Mouse (Mus musculus) limb, embryonic 10.5 days (tissue): Measurements from ENCODE around the gene Shbg. TPM values are rescaled to one million over a fixed set of nuclear protein-coding genes. Genes with fewer than 3 reads are reported as not detected.
A peak's percentile ranks its signal among the peaks of the same experiment; 100 is the strongest.

Experiments used
- DNase-seq: peaks from one replicate; pipeline ENCODE4 v3.0.0-alpha.2; 2017; ENCODE audit warnings: low spot score
- H3K27ac ChIP-seq: fragments of 300-500 bp; sonication (generic); 2 replicates; pipeline ENCODE4 v1.5.1; 2016; ENCODE audit warnings: mild to moderate bottlenecking
- H3K27me3 ChIP-seq: fragments of 300-500 bp; sonication (generic); 2 replicates; pipeline ENCODE4 v1.6.1; 2016; ENCODE audit warnings: low read depth, mild to moderate bottlenecking; ENCODE audit not compliant: poor library complexity, severe bottlenecking
- H3K36me3 ChIP-seq: fragments of 300-500 bp; sonication (generic); 2 replicates; pipeline ENCODE4 v1.6.1; 2016; ENCODE audit warnings: mild to moderate bottlenecking, moderate library complexity
- H3K4me1 ChIP-seq: fragments of 300-500 bp; sonication (generic); 2 replicates; pipeline ENCODE4 v1.6.1; 2016
- H3K4me3 ChIP-seq: fragments of 300-500 bp; sonication (generic); 2 replicates; pipeline ENCODE4 v1.5.1; 2016; ENCODE audit warnings: mild to moderate bottlenecking, moderate library complexity
- H3K9me3 ChIP-seq: fragments of 300-500 bp; sonication (generic); replicated peaks from 2 replicates; pipeline ENCODE4 v1.6.1; 2016; ENCODE audit warnings: mild to moderate bottlenecking
- WGBS: fragments of 180-500 bp; shearing (Covaris S2); methylation state at CpG from one replicate; pipeline ENCODE4 v1.1.7; 2016; 5-methylcytosine and 5-hydroxymethylcytosine counted together
- polyA plus RNA-seq: library from polyadenylated mRNA; unstranded; fragments of >200 nt; fragmentation: Nextera tagmentation; extraction: Ambion mirVana; gene quantifications from 2 replicates; pipeline ENCODE4 v1.2.1, GENCODE M21; 2016

Shbg gene
- polyA plus RNA-seq: not detected in 2 replicates

DNA sequence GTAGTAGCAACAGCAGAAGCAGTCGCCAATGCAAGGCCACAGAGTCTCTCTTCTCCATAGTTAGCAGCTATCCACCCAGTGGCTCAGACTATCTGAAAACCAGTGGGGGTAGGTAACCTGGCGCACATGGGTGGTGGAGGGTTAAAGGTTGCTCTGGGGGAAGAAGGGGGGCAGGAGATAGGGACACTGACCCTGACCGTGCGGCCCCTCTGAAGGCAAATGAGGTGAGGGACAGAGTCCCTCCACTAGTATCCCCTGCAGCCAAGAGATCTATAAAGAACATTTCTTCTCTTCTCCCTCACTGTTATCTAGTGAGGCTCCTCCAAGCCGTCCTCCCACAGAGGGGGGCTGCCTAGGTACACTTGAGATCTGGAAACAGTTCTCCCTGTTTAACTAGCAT lies at the start of gene Shbg:
TSS of gene Shbg (minus strand) at position 101 of the 400 bp plus-strand sequence.
- H3K27ac ChIP-seq: no peak within 1 kb of the TSS
- 75% methylated on average over 5 of the region's 5 CpGs for WGBS

DNA sequence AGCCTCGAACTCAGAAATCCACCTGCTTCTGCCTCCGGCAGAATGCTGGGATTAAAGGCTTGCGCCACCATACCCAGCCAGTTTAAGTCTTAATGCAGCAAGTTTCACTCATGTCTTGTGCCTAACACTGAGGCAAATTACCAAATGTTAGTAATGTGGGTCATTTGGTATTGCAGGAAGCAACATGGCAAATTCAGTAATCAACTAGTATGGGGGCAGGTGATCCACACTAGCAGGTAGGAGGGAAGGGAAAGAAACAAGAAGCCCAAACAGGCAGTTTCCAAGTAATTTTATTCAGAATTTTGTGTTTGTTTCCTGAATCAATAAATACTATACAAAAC lies 48.9 kb upstream of the Shbg start:
- H3K36me3 ChIP-seq: peaks cover 84% of the 10 kb centered on the region
- 86% methylated on average over 3 of the region's 3 CpGs for WGBS
- peaks cover 40% of the 10 kb centered on the region for H3K4me1 ChIP-seq
- no peak for DNase-seq
- no peaks in the 10 kb centered on the region for H3K27me3 ChIP-seq
- H3K27ac ChIP-seq: no peak overlapping the region
- H3K9me3 ChIP-seq: no peaks in the 10 kb centered on the region
- H3K4me3 ChIP-seq: 0 out of 2 replicates have a peak overlapping the region, but pooled peaks have one; percentile 9

More for the DNA sequence above, at the start of gene Shbg:
- peaks cover 23% of the 10 kb centered on the region for H3K4me1 ChIP-seq
- no peaks in the 10 kb centered on the region for H3K9me3 ChIP-seq
- H3K27me3 ChIP-seq: peaks cover 33% of the 10 kb centered on the region
- DNase-seq: no peak
- no peak within 1 kb of the TSS for H3K4me3 ChIP-seq
- H3K36me3 ChIP-seq: no peaks in the 10 kb centered on the region

DNA sequence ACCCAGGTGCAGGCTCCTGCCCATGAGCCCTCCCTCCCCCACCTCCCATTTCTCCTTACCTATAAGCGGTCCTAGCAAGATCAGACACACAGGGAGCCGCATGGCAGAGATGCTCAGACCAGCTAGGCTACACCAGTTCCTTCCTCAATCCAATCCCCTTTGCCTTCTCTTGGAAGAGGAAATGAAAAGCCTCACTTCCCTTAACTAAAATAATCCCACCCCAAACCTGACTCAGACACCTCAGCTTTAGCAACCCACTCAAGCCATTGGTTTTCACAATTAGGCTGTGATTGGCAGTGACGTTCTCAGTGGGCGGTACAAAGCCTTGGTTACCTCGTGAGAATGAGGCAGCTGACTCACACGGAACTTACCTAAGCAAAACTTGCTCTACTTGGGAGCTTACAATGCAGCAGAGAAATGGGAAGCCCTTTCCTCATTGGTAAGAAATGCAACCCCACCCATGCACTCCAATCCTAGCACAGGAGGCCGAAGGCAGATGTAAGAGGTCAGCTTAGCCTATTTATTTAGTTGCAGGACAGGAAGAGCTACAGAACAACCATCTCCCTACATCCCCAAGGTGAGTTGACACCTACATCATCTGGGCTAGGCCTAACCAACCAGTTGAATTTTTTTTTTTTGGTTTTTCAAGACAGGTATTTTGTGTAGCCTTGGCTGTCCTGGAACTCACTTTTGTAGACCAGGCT lies 48.4 kb upstream of the Shbg start, which contains the start of gene Cd68:
TSS of gene Cd68 (minus strand) at position 193 of the 704 bp plus-strand sequence.
- no peak for DNase-seq
- Histone ChIP-seq H3K9me3 (no peaks in the 10 kb centered on the region), H3K4me3 (0 out of 2 replicates have a peak within 1 kb of the TSS, but pooled peaks have one; percentile 9), H3K27ac (no peak within 1 kb of the TSS), H3K27me3 (no peaks in the 10 kb centered on the region), H3K36me3 (peaks cover 83% of the 10 kb centered on the region), H3K4me1 (peaks cover 45% of the 10 kb centered on the region)
- 35% methylated on average over 7 of the region's 7 CpGs for WGBS

DNA sequence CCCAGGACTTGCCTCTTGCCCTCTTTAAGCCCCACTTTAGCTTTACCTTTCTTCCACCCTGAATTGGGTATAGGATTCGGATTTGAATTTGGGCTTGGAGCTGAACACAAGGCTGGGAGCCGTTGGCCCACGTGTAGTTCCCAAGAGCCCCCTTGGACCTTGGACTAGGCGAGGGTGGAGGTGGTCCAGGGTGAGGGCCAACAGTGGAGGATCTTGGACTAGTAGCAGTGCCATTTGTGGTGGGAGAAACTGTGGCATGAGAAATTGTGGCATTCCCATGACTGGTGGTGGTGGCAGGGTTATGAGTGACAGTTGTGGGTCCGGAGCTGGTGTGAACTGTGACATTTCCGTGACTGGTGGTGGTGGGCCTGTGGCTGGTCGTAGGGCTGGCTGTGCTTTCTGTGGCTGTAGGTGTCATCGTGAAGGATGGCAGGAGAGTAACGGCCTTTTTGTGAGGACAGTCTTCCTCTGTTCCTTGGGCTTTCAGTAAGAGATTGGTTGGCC lies 47.8 kb upstream of the Shbg start:
- WGBS: 79% methylated on average over 9 of the region's 9 CpGs
- H3K4me3 ChIP-seq: 0 out of 2 replicates have a peak overlapping the region, but pooled peaks have one; percentile 9
- H3K4me1 ChIP-seq: peaks cover 43% of the 10 kb centered on the region
- peaks cover 77% of the 10 kb centered on the region for H3K36me3 ChIP-seq
- no peak for DNase-seq
- no peak overlapping the region for H3K27ac ChIP-seq
- H3K9me3 ChIP-seq: no peaks in the 10 kb centered on the region
- no peaks in the 10 kb centered on the region for H3K27me3 ChIP-seq

DNA sequence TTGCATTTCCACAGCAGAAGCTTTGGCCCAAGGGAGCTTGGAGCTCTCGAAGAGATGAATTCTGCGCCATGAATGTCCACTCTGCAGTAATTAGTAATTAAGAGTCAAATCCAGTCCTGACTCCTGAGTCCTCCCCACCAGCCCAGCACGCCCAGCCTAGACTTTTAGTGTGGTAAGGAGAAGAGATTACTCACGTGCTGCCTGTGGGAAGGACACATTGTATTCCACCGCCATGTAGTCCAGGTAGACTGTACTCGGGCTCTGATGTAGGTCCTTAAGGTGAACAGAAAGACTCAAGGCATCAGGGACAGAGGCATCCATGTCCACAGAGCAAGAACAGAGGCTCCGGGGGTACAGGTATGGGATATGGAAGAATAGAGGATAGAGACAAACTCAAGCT lies 47.1 kb upstream of the Shbg start:
- WGBS: 94% methylated on average over 7 of the region's 7 CpGs
- H3K4me1 ChIP-seq: peaks cover 36% of the 10 kb centered on the region

DNA sequence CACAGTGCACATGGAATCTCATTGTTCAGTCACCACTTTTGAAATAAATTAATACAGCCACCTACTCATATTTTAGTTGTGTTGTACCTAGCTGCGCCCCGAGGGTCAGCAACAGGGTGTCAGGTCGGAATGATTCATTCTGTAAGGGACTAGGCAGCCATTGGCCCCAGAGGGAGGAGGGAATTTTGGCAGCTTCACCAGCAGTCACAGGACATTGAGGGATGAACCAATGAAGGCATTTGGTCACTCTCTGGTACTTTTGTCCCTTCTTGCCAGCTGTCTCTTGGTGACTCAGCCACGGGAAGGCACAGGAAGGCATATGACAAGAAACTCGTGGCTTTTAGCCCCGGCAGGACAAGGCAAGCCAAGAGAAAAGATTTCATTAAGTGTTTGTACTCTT lies 46.1 kb upstream of the Shbg start:
- WGBS: 89% methylated on average over 6 of the region's 6 CpGs
- Histone ChIP-seq H3K9me3 (no peaks in the 10 kb centered on the region), H3K4me3 (no peak overlapping the region), H3K36me3 (peaks cover 74% of the 10 kb centered on the region), H3K27ac (peak overlapping the region; percentile 92; the same call in 1 of the 2 replicates), H3K27me3 (no peaks in the 10 kb centered on the region), H3K4me1 (peaks cover 28% of the 10 kb centered on the region)
- peak; percentile 31 for DNase-seq

More for the DNA sequence above, 47.1 kb upstream of the Shbg start:
- no peak overlapping the region for H3K4me3 ChIP-seq
- H3K27me3 ChIP-seq: no peaks in the 10 kb centered on the region
- H3K9me3 ChIP-seq: no peaks in the 10 kb centered on the region
- DNase-seq: no peak
- H3K36me3 ChIP-seq: peaks cover 75% of the 10 kb centered on the region
- no peak overlapping the region for H3K27ac ChIP-seq

DNA sequence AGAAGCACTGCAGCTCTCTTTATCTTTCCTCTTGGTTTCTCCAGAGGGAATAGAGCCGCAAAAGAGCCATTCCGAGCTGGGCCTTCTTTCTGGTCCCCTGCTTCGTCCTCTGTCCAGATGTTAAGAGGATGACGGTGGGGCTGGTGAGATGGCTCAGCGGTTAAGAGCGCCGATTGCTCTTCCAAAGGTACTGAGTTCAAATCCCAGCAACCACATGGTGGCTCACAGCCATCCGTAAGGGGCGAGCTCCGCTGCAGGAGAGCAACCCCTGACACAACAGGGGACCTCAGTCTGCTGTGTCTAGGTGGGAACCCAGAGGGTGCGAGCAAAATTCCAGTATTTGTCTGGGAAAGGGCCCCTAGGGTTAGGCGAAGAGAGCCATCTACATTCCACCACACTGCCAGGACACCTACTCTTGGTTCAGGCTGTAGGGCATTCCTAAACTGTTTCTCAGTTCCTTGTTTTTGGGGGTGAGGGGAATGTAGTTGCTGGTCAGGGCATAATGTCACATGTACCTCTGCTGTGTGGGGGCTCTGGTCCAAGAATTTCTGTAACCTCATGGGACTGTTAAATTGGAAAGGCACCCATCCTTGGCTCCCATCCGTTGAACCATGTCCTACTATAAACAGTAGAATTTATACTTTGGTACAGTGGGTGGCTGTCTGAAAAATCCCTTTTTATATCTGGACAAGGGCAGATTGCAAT lies 45.4 kb upstream of the Shbg start:
- Histone ChIP-seq H3K4me1 (peaks cover 28% of the 10 kb centered on the region), H3K9me3 (no peaks in the 10 kb centered on the region), H3K27me3 (no peaks in the 10 kb centered on the region), H3K4me3 (peak overlapping the region; percentile 60), H3K36me3 (peaks cover 74% of the 10 kb centered on the region), H3K27ac (peak overlapping the region; percentile 92)
- DNase-seq: no peak
- 70% methylated on average over 13 of the region's 13 CpGs for WGBS

DNA sequence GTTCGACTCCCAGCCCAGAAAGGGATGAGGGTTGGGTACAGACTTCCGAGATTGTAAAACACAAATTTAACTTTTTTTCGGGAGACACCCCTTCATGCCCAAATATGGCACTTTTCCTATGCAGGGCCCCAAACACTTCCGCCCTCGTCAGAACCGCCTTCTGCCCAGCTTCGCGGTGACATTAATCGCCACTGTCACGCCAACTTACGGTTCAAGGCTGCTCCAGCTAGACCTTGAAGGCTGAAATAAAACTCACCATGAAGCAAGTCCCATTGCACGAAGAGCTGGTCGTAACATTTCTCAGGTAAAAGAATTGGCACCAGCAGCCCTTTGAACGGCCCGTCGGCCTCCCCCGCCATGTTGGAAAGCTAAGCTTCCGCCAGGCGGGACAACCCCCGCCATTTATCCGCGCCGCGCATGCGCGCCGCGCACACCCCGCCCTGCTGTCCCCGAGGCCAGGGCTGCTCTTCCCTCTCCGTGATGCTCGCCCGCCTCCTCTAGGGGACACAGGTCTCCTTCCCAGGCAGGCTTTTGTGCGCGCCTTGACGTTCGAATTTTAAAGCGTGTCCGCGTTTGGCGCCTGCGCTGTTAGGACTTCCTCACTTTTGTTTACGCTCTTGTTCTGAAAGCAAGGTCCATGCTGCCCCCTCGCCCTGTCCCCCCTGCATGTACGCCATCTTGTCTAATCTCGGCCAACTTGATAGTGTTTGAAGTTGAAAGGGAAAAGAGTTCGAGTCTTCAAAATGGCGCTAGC lies 44.7 kb upstream of the Shbg start, which contains the start of gene Mpdu1:
TSS of gene Mpdu1 (minus strand) at position 430 of the 754 bp plus-strand sequence.
- peaks cover 32% of the 10 kb centered on the region for H3K4me1 ChIP-seq
- H3K36me3 ChIP-seq: peaks cover 74% of the 10 kb centered on the region
- WGBS: 1% methylated on average over 48 of the region's 48 CpGs
- peak; percentile 93 for DNase-seq
- H3K4me3 ChIP-seq: peak within 1 kb of the TSS; percentile 60
- H3K9me3 ChIP-seq: no peaks in the 10 kb centered on the region
- H3K27ac ChIP-seq: peak within 1 kb of the TSS; percentile 92
- H3K27me3 ChIP-seq: no peaks in the 10 kb centered on the region

DNA sequence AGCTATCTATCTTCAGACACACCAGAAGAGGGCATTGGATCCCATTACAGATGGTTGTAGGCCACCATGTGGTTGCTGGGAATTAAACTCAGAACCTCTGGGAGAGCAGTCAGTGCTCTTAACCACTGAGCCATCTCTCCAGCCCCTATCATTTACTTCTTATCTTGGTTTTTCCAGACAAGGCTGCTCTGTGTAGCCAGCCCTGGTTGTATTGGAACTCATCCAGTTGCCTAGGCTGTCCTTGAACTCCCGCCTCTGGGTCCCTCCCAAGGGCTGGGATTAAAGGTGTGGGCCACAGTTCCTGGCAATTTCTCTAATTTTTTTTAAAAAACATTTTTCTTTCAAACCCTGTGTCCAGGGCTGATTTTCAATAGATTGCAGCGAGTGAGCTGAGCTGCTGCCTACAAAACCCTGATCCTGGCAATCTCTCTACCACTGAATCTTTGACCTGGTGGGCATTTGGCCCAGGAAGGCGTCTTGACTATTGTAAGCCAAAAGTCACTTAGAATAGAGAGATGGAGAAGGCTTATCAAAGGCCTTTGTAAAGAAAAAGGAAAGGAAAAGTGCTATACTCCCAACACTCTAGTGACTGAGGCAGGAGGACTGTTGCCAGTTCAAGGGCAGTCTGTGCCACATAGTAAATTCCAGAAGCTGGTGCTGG lies 43.6 kb upstream of the Shbg start:
- DNase-seq: no peak
- Histone ChIP-seq H3K4me3 (peak overlapping the region; percentile 60), H3K4me1 (peaks cover 43% of the 10 kb centered on the region), H3K27ac (peak overlapping the region; percentile 92), H3K27me3 (no peaks in the 10 kb centered on the region), H3K36me3 (peaks cover 75% of the 10 kb centered on the region), H3K9me3 (no peaks in the 10 kb centered on the region)
- WGBS: 84% methylated on average over 3 of the region's 3 CpGs

DNA sequence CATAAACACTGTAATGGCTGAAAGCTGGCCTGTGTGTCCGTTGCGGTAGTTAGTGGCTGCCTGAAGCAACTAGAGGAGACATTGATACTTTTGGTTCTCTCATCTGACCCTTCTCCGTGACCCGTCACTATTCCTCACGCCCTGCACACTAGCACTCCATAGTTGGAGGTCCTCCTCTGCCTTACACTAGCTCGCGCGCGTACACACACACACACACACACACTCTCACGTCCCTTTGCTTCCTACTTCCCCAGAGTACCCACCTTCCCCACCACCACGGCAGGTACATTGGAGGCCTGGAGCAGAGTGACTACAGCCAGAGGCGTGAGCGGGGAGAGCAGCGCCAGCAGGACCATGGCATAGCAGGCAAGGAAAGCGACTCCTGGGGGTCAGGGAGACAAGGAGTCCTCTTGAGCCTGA lies 39.8 kb upstream of the Shbg start:
- no peak for DNase-seq
- Histone ChIP-seq H3K27ac (peak overlapping the region; percentile 42; the same call in 1 of the 2 replicates), H3K4me1 (peaks cover 44% of the 10 kb centered on the region), H3K36me3 (peaks cover 74% of the 10 kb centered on the region), H3K9me3 (no peaks in the 10 kb centered on the region), H3K4me3 (0 out of 2 replicates have a peak overlapping the region, but pooled peaks have one; percentile 5), H3K27me3 (no peaks in the 10 kb centered on the region)
- 84% methylated on average over 15 of the region's 15 CpGs for WGBS

DNA sequence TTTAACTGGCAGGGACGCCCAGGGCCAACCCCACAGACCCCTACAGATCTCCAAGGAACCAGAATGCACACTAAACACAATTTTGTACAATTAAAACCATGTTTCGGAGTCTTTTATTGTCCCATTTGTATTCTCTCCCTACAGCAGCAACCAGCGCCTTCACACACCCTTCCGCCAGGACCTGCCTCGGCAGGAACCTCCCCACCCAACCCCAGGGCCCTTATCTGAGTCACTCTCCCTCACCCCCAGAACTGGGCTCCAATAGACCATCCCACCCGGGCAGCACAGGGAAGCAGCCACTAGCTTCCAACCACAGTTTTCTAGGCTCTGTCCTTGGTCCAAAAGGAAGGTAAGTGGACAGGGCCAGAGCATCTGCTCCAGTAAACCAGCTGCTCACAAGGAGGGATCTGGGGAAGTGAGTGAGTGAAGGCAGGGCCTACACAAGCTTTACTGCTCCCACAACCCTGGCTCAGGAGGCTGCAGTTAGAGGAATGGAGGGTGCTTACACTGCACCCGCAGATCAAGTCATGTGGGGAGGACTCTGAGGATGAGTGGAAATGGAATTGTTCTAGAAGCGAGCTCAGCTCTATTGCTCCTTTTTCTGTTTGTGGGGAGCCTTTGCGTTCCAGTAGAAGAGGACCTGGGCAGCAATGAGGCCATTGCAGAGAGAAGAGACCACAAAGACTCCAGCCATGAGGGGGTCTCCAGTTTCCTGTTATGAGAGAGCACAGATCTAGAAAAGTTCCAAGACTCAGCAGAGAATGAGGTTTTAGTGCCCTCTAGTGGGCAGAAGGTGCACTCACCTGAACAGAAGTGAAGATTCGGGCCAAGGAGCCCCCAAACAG lies 39.1 kb upstream of the Shbg start:
- Histone ChIP-seq H3K9me3 (no peaks in the 10 kb centered on the region), H3K4me1 (peaks cover 42% of the 10 kb centered on the region), H3K27me3 (no peaks in the 10 kb centered on the region), H3K36me3 (peaks cover 81% of the 10 kb centered on the region), H3K4me3 (no peak overlapping the region), H3K27ac (peak overlapping the region; percentile 53)
- WGBS: 81% methylated on average over 10 of the region's 10 CpGs
- DNase-seq: peak; percentile 68
